Mouse (Mus musculus) midbrain, embryonic 16.5 days (tissue): Measurements from ENCODE around the gene Rdh7. TPM values are rescaled to one million over a fixed set of nuclear protein-coding genes. Genes with fewer than 3 reads are reported as not detected.

Experiments
- ATAC-seq: fragments of 200-750 bp; cut with Nextera tagmentation; 2 replicates; pipeline ENCODE4 v1.8.0; 2017; ENCODE audit warnings: moderate TSS enrichment
- H3K27ac ChIP-seq: fragments of 300-500 bp; sonication (generic); 2 replicates; pipeline ENCODE4 v1.5.1; 2014; ENCODE audit warnings: mild to moderate bottlenecking, low read length, mixed read lengths
- H3K27me3 ChIP-seq: fragments of 300-500 bp; sonication (generic); 2 replicates; pipeline ENCODE4 v1.6.1; 2014; ENCODE audit warnings: low read depth, low read length, mixed read lengths; ENCODE audit not compliant: control insufficient read depth, insufficient read depth
- H3K36me3 ChIP-seq: fragments of 300-500 bp; sonication (generic); 2 replicates; pipeline ENCODE4 v1.6.1; 2014; ENCODE audit warnings: mild to moderate bottlenecking, low read length, moderate library complexity, mixed read lengths; ENCODE audit not compliant: control insufficient read depth, insufficient read depth
- H3K4me1 ChIP-seq: fragments of 300-500 bp; sonication (generic); 2 replicates; pipeline ENCODE4 v1.6.1; 2014; ENCODE audit warnings: mild to moderate bottlenecking, low read length, mixed read lengths; ENCODE audit not compliant: control insufficient read depth, insufficient read depth
- H3K4me2 ChIP-seq: fragments of 300-500 bp; sonication (generic); 2 replicates; pipeline ENCODE4 v1.6.1; 2014; ENCODE audit warnings: mild to moderate bottlenecking, low read length, mixed read lengths
- H3K4me3 ChIP-seq: fragments of 300-500 bp; sonication (generic); 2 replicates; pipeline ENCODE4 v1.5.1; 2014; ENCODE audit warnings: low read depth, mild to moderate bottlenecking, low read length, moderate library complexity, mixed read lengths
- H3K9ac ChIP-seq: fragments of 300-500 bp; sonication (generic); 2 replicates; pipeline ENCODE4 v1.6.1; 2014; ENCODE audit warnings: low read depth, low read length, mixed read lengths
- H3K9me3 ChIP-seq: fragments of 300-500 bp; sonication (generic); replicated peaks from 2 replicates; pipeline ENCODE4 v1.6.1; 2014; ENCODE audit warnings: mild to moderate bottlenecking, low read length, mixed read lengths; ENCODE audit not compliant: control insufficient read depth, poor library complexity, severe bottlenecking
- WGBS: fragments of 180-500 bp; shearing (Covaris S2); extraction: QIAGEN DNeasy Blood & Tissue Kit; methylation state at CpG from one replicate; pipeline ENCODE4 v1.1.7; 2014; 5-methylcytosine and 5-hydroxymethylcytosine counted together
- polyA plus RNA-seq: library from polyadenylated mRNA; unstranded; fragments of >200 nt; fragmentation: Nextera tagmentation; extraction: Ambion mirVana; gene quantifications from 2 replicates; pipeline ENCODE4 v1.2.1, GENCODE M21; 2015

Rdh7 gene
- polyA plus RNA-seq: not detected in 2 replicates

DNA sequence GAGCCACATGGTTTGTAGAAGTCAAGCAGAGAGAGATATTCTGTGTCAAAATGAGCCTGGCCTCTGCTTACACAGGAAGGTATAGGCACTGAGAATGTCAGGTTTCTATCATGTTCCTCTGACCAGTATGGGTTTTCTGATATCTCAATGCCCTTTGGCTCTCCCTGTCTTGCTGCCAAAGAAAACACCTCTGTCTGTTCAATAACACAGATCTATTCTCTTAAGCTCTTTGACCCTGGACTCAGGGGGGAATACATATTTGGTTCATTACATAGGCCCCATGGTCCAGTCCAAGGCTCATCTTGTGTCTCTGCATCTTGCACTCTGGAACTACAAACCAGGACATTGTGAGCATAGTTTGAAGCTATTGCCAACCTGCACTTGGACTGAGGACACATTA lies at the start of gene Rdh7:
TSS of gene Rdh7 (minus strand) at position 213 of the 400 bp plus-strand sequence.
- H3K27me3 ChIP-seq: no peaks in the 10 kb centered on the region
- no peak within 1 kb of the TSS for H3K4me2 ChIP-seq
- H3K4me3 ChIP-seq: no peak within 1 kb of the TSS
- no peak within 1 kb of the TSS for H3K9ac ChIP-seq
- no peaks in the 10 kb centered on the region for H3K4me1 ChIP-seq
- no peaks in the 10 kb centered on the region for H3K36me3 ChIP-seq
- H3K27ac ChIP-seq: no peak within 1 kb of the TSS
- H3K9me3 ChIP-seq: no peaks in the 10 kb centered on the region
- ATAC-seq: no peak

DNA sequence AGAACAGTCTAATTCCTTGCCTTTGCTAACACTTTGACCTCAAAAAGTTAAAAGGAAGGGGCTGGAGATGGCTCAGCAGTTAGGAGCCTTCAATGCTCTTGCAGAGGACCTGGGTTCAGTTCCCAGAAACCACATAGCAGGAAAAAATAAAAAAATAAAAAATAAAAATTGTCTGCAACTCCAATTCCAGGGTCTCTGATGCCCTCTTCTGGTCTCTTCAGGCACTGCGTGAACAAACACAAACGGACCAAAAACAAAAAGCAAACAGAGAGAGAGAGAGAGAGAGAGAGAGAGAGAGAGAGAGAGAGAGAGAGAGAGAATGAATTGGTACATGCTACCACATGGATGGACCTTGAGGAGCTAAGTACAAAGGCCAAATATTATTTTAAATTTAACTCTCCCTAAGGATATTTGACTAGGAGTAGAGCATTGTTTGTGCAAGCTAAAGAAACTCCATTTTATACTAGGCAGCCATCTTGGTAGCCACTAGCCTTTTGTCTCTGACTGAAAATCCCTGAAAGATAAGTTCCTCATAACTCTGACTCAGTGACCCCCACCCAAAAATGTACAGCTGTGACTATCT lies 48.9 kb upstream of the Rdh7 start:
- Histone ChIP-seq H3K27me3 (no peaks in the 10 kb centered on the region), H3K9me3 (no peaks in the 10 kb centered on the region), H3K4me2 (no peak overlapping the region), H3K36me3 (no peaks in the 10 kb centered on the region), H3K9ac (no peak overlapping the region), H3K27ac (no peak overlapping the region), H3K4me1 (no peaks in the 10 kb centered on the region), H3K4me3 (no peak overlapping the region)
- no peak for ATAC-seq
- WGBS: 0% methylated on average over 2 of the region's 2 CpGs

DNA sequence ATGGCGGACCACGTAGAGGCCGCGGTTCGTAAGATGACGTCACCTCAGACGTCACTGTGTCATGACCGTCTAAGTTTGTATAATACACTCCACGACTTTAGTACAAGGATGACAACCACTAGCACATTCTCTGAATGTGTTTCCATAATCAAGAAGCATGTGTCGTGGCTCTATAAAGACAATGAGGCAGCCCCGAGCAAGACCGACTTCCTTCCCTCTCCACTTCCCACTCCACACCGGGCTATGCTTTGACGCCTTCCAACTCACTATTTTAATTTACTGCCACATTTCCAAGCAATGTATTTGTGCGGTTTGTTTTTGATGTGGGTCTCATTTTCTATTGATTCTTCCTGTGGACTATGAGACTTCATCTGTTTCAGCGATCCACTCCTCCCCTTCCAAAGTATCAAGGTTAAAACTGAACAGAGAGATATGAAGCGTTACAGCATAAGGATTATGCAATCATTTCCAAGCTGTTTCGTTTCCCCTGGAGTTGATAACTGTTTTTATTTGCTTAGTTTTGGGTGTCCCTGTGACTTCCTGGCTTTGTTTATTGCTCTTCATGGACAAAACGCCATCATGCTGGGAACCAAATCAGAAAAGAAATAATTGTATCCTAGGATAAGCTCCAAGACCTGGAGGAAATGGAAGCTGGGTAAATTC lies 48.3 kb upstream of the Rdh7 start:
- H3K9me3 ChIP-seq: no peaks in the 10 kb centered on the region
- no peaks in the 10 kb centered on the region for H3K4me1 ChIP-seq
- no peak overlapping the region for H3K4me3 ChIP-seq
- H3K36me3 ChIP-seq: no peaks in the 10 kb centered on the region
- no peaks in the 10 kb centered on the region for H3K27me3 ChIP-seq
- H3K27ac ChIP-seq: no peak overlapping the region
- 85% methylated on average over 19 of the region's 19 CpGs for WGBS
- H3K4me2 ChIP-seq: no peak overlapping the region
- no peak for ATAC-seq
- H3K9ac ChIP-seq: no peak overlapping the region

DNA sequence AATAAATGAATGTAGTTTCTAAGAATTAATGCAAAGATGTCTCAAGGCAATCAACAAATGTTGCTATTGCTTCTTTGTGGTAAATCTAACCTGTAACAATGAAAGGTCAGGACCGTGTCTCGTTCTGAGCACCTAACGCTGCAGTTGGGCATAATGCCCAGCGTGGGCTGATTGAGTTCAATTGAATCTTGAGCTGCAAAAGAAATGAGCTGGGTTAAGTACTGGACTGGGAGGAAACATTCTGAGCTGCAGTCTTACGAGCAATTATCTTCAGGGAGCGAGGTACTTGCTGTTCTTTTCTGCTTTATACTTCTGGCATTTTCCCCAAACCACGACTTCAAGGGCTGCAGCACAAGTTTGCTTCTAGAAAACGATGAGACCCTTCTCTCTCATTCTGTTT lies 47.7 kb upstream of the Rdh7 start:
- H3K4me3 ChIP-seq: no peak overlapping the region
- no peaks in the 10 kb centered on the region for H3K36me3 ChIP-seq
- no peaks in the 10 kb centered on the region for H3K4me1 ChIP-seq
- no peak overlapping the region for H3K9ac ChIP-seq
- H3K27ac ChIP-seq: no peak overlapping the region
- ATAC-seq: no peak
- no peak overlapping the region for H3K4me2 ChIP-seq
- no peaks in the 10 kb centered on the region for H3K9me3 ChIP-seq
- H3K27me3 ChIP-seq: no peaks in the 10 kb centered on the region
- 73% methylated on average over 8 of the region's 8 CpGs for WGBS

DNA sequence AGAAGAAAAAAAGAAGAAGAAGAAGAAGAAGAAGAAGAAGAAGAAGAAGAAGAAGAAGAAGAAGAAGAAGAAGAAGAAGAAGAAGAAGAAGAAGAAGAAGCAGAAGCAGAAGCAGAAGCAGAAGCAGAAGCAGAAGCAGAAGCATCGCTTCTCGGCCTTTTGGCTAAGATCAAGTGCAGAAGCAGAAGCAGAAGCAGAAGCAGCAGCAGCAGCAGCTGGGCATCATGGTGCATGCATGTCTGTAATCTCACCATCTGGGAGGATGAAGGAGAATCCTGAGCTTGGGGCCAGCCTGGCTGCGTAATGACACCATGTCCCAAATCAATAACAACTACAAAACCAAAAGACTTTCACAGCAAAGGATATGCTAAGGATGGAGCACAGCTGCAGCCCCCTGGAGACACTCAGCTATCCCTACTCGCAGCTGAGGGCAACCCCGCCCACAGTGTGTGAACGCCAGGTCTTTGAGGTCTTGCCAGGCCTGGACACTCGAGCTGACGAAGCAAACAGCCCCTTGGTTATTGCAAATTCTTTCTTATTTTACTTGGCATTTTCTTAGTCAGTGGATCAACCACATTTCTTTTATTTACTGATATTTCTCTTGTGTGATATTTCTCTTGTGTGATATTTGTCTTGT lies 43.8 kb upstream of the Rdh7 start:
- no peaks in the 10 kb centered on the region; the same call in 1 of the 2 replicates for H3K9me3 ChIP-seq
- H3K9ac ChIP-seq: no peak overlapping the region
- no peaks in the 10 kb centered on the region for H3K36me3 ChIP-seq
- no peak overlapping the region for H3K4me3 ChIP-seq
- H3K27me3 ChIP-seq: no peaks in the 10 kb centered on the region
- H3K4me2 ChIP-seq: no peak overlapping the region
- H3K27ac ChIP-seq: no peak overlapping the region
- WGBS: 70% methylated on average over 8 of the region's 8 CpGs
- no peak for ATAC-seq
- H3K4me1 ChIP-seq: no peaks in the 10 kb centered on the region

DNA sequence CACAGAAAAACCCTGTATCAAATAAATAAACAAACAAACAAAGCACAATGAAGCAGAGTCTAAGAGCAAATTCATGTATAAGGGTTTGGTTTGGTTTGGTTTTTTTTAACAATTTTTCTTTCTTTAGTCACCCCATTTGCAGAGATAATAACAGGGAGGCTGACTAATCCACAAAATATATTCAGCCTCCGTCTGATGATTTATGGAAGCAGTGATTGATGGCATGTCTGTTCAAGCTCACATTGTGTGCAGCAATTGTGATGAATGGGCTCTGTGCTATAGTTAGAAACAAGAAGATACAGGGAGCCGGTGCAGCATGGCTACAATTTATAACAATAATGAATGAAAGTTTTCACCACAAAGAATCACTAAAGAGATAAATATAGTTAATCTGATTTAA lies 39.1 kb upstream of the Rdh7 start:
- no peak overlapping the region for H3K4me3 ChIP-seq
- no peak for ATAC-seq
- H3K36me3 ChIP-seq: no peaks in the 10 kb centered on the region
- 65% methylated on average over 2 of the region's 2 CpGs for WGBS
- no peaks in the 10 kb centered on the region; the same call in 1 of the 2 replicates for H3K9me3 ChIP-seq
- H3K27ac ChIP-seq: no peak overlapping the region
- no peaks in the 10 kb centered on the region for H3K27me3 ChIP-seq
- H3K4me1 ChIP-seq: no peaks in the 10 kb centered on the region
- H3K9ac ChIP-seq: no peak overlapping the region
- no peak overlapping the region for H3K4me2 ChIP-seq

DNA sequence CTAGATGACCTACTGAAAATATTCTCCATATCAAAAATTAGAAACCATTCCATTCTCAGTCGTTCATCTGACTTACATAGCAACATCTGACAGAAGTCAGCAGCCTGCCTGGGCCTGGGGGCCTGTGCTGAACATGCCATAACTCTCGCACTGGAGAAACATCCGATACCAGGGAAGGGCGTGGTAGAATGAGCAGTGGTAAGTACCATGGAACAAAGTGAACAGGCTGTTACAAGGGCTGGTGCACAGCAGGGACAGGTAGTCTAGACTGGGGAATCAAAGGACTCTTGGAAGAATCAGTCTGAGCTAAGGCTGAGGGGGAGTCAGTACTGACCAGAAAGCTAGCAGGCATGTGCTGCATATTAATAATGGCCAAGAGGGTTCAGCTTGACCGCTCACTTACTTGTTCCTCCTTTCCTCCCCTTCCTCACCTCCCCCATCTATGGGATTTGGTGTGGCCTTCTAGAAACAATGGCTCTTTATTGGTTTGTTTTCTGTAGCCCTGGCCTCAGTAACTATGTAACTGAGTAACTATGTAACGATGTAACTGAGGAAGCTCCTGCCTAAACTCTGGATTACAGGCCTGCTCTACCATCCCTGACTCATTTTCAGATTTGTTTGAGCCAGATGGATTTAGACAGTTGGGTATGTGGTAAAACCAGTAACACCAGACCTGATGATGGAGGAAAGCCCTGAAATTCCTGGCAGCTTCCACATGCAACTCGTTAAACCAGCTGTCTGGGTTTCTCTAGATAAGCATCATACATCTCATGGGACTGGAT lies 36.2 kb upstream of the Rdh7 start:
- Histone ChIP-seq H3K27ac (no peak overlapping the region), H3K9me3 (no peaks in the 10 kb centered on the region; the same call in 1 of the 2 replicates), H3K36me3 (no peaks in the 10 kb centered on the region), H3K4me3 (no peak overlapping the region), H3K4me1 (no peaks in the 10 kb centered on the region), H3K9ac (no peak overlapping the region), H3K4me2 (no peak overlapping the region), H3K27me3 (no peaks in the 10 kb centered on the region)
- 70% methylated on average over 7 of the region's 7 CpGs for WGBS
- ATAC-seq: no peak

DNA sequence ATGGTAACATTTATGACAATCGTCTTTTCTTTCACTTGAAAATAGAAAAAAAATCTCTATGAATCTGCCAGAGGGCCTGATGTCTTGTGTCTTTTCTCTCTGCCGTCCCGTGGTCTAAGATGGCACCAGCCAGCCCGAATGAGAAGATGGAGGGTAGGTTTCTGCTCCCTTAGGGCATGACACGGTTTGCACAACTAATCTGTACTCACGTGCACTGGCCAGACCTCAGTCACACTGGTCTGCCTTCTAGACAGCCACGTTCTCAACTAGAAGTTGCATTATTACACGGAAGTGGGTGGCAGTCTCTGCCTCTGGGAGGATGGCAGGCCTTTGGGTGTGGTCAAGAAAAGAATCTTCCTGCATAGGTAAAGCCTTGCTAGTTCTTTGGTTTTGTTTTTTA lies 34.4 kb upstream of the Rdh7 start:
- no peaks in the 10 kb centered on the region for H3K4me1 ChIP-seq
- no peak overlapping the region for H3K27ac ChIP-seq
- 86% methylated on average over 8 of the region's 8 CpGs for WGBS
- H3K9ac ChIP-seq: no peak overlapping the region
- no peaks in the 10 kb centered on the region for H3K27me3 ChIP-seq
- H3K4me2 ChIP-seq: no peak overlapping the region
- H3K9me3 ChIP-seq: no peaks in the 10 kb centered on the region
- ATAC-seq: no peak
- no peaks in the 10 kb centered on the region for H3K36me3 ChIP-seq
- no peak overlapping the region for H3K4me3 ChIP-seq

DNA sequence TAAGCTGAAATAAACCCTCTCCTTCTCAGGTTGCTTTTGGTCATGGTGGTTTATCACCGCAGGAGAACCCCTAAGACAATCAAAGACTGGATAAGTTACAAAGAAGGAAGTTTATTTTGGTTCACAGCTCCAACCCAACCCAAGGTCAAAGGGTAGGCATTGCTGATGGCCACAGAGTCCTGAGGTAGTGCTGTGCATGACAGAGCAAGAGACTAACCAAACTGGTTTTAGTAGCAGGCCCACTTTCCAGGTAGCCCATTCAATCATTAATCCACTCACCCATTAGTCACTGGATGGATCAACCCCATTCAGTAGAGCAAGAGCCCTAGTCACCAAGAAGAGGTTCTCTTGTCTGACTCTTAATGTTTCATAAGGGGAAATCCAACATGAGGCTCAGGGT lies 33.6 kb upstream of the Rdh7 start:
- H3K9ac ChIP-seq: no peak overlapping the region
- H3K36me3 ChIP-seq: no peaks in the 10 kb centered on the region
- no peak overlapping the region for H3K27ac ChIP-seq
- WGBS: 93% methylated on average over 1 of the region's 1 CpGs
- no peak for ATAC-seq
- H3K9me3 ChIP-seq: no peaks in the 10 kb centered on the region
- no peaks in the 10 kb centered on the region for H3K4me1 ChIP-seq
- H3K4me3 ChIP-seq: no peak overlapping the region
- no peaks in the 10 kb centered on the region for H3K27me3 ChIP-seq
- H3K4me2 ChIP-seq: no peak overlapping the region
